Mouse (Mus musculus) spleen, adult 2 months (tissue): ENCODE measurements around the gene Olfr1047. TPM values are rescaled to one million over a fixed set of nuclear protein-coding genes. Genes with fewer than 3 reads are reported as not detected.
"Not testable (repeated sequence)": the region's sequence is repeated elsewhere in the genome, so short reads cannot be mapped to it uniquely, and the experiment has no call there.

Experiments
- DNase-seq, 2 experiments: peaks; one replicate each; pipeline versions ENCODE4 v3.0.0 to v3.0.0-alpha.2; 2012 to 2021; ENCODE audit warnings: low spot score in 2 of 2, low read depth in 1 of 2
- H3K27ac ChIP-seq: fragments of 200-500 bp; 2 replicates; pipeline ENCODE4 v1.5.1; 2012; ENCODE audit warnings: low read length, inconsistent platforms; ENCODE audit not compliant: insufficient read depth
- H3K27me3 ChIP-seq: fragments of 200-500 bp; 2 replicates; pipeline ENCODE4 v1.6.1; 2012; ENCODE audit warnings: mild to moderate bottlenecking, moderate library complexity, low read length, inconsistent platforms; ENCODE audit not compliant: control insufficient read depth, insufficient read depth
- H3K36me3 ChIP-seq: fragments of 200-500 bp; 2 replicates; pipeline ENCODE4 v1.6.1; 2012; ENCODE audit warnings: mild to moderate bottlenecking, low read length, inconsistent platforms; ENCODE audit not compliant: control insufficient read depth, insufficient read depth
- H3K4me1 ChIP-seq: fragments of 200-500 bp; 2 replicates; pipeline ENCODE4 v1.6.1; 2011; ENCODE audit warnings: inconsistent platforms; ENCODE audit not compliant: control insufficient read depth, insufficient read depth, insufficient read length
- H3K4me3 ChIP-seq: fragments of 200-500 bp; 2 replicates; pipeline ENCODE4 v1.5.1; 2011; ENCODE audit warnings: mild to moderate bottlenecking, inconsistent platforms; ENCODE audit not compliant: insufficient read depth, insufficient read length; ENCODE audit errors: extremely low read depth
- CTCF ChIP-seq: fragments of 200-500 bp; IDR thresholded peaks from 2 replicates; pipeline ENCODE4 v1.5.1; 2011; ENCODE audit warnings: mild to moderate bottlenecking, inconsistent platforms; ENCODE audit not compliant: insufficient read depth, insufficient read length, insufficient replicate concordance; ENCODE audit errors: extremely low read depth
- POLR2A ChIP-seq: fragments of 200-500 bp; IDR thresholded peaks from 2 replicates; pipeline ENCODE4 v1.6.1; 2011; ENCODE audit warnings: low read depth, low read length, inconsistent platforms
- WGBS: fragments of 180-500 bp; shearing (Covaris S2); methylation state at CpG from one replicate; pipeline ENCODE4 v1.1.7; 2018; 5-methylcytosine and 5-hydroxymethylcytosine counted together
- polyA plus RNA-seq: library from polyadenylated mRNA; depleted of rRNA; stranded (reverse); fragments of >200 nt; gene quantifications from 2 replicates; pipeline ENCODE4 v1.2.3, GENCODE M21; 2012; rRNA removed

Gene Olfr1047
- not detected in 2 replicates for polyA plus RNA-seq

DNA sequence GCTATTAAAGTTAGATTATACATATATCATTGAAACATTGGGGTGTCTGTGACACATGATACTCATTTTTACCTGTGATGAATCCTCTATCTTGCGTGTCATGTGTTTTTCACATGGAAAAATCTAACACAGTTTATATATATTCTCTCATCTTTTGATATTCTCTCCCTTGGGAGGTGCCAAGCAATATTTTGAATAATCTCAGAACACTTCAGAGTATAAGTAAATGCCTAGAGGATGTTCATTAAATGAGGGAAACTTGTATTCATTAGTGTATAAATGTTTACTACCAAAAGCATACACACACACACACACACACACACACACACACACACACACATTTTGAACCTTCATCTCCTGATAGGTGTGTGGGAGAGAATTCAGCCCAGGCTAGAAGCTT is at the start of gene Olfr1047:
Gene Olfr1047 (minus strand): TSS at position 101 of the 400 bp plus-strand sequence.
- no peak for DNase-seq
- WGBS = 83% methylated on average over 1 of the region's 1 CpGs
- H3K4me1 ChIP-seq = no peaks in the 10 kb centered on the region
- no peak within 1 kb of the TSS for H3K4me3 ChIP-seq
- H3K36me3 ChIP-seq = no peaks in the 10 kb centered on the region
- no peak within 1 kb of the TSS for H3K27ac ChIP-seq
- no peak for TF ChIP-seq CTCF
- TF ChIP-seq POLR2A = no peak
- H3K27me3 ChIP-seq = no peaks in the 10 kb centered on the region

DNA sequence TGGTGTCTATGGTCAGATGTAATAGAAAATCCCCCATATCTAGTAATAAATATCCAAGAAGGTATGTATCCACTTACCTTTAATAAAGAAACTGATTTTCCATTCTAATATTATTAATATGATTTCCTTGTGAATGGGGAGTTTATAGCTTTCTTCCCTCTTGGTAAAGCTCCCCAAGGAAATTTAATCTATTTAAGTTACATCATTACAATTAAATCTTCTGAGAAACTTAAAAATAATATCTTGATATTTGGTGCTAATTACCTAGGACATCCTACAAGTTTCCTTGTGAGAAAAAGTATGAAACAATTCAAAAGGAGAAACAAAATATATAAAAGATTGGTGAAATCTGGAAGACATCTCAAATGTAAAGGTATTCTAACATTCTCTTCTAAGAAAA is 47.8 kb upstream of the Olfr1047 start, which contains the start of gene Olfr1051:
Gene Olfr1051 (minus strand): TSS at position 101 of the 400 bp plus-strand sequence.
- H3K4me1 ChIP-seq, H3K27me3 ChIP-seq, H3K36me3 ChIP-seq, H3K4me3 ChIP-seq, DNase-seq, H3K27ac ChIP-seq: not testable (repeated sequence)

GRCm38 (mm10) chr2:86258228-86258627 is 27.0 kb upstream of the Olfr1047 start, which contains the start of gene Olfr1049:
Gene Olfr1049 (minus strand): TSS chr2:86258328.
- DNase-seq, H3K4me1 ChIP-seq, H3K36me3 ChIP-seq, H3K27ac ChIP-seq, H3K4me3 ChIP-seq, H3K27me3 ChIP-seq: not testable (repeated sequence)

GRCm38 (mm10) chr2:86240189-86240588 is 9.0 kb upstream of the Olfr1047 start, which contains the start of gene Olfr1048:
Gene Olfr1048 (minus strand): TSS chr2:86240289.
- no peaks in the 10 kb centered on the region for H3K36me3 ChIP-seq
- TF ChIP-seq POLR2A (no peak), CTCF (no peak)
- no peak for DNase-seq
- no peaks in the 10 kb centered on the region for H3K27me3 ChIP-seq
- H3K4me1 ChIP-seq = no peaks in the 10 kb centered on the region
- H3K27ac ChIP-seq = no peak within 1 kb of the TSS
- no peak within 1 kb of the TSS for H3K4me3 ChIP-seq

DNA sequence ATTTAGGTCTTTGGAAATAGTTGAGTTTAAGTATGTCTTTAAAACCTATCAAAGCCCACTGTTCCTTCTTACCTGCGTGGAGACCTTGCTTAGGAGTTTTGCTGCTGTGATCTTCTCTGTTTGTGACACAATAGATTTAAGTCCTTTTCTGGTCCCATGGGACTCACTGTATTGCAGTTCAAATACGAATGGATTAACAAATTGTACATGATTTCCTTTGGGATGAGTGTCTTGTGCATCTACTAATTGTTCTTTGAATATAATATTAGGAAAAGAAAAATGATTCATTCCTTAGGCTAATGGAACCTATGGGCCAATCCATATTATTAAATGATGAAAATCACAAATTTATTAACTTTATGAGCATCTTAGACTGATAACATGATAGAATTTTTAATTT is 12.0 kb downstream of the Olfr1047 start, which contains the start of gene Olfr1046:
Gene Olfr1046 (minus strand): TSS at position 101 of the 400 bp plus-strand sequence.
- no peak within 1 kb of the TSS for H3K27ac ChIP-seq
- no peak within 1 kb of the TSS for H3K4me3 ChIP-seq
- TF ChIP-seq POLR2A (no peak), CTCF (no peak)
- WGBS = 67% methylated on average over 2 of the region's 2 CpGs
- no peaks in the 10 kb centered on the region for H3K36me3 ChIP-seq
- DNase-seq = no peak
- no peaks in the 10 kb centered on the region for H3K27me3 ChIP-seq
- H3K4me1 ChIP-seq = no peaks in the 10 kb centered on the region

GRCm38 (mm10) chr2:86202909-86203308 is 28.3 kb downstream of the Olfr1047 start, which contains the start of gene Olfr1045:
Gene Olfr1045 (minus strand): TSS chr2:86203009.
- Histone ChIP-seq H3K36me3 (no peaks in the 10 kb centered on the region), H3K4me3 (no peak within 1 kb of the TSS), H3K27ac (no peak within 1 kb of the TSS), H3K4me1 (no peaks in the 10 kb centered on the region), H3K27me3 (no peaks in the 10 kb centered on the region)
- DNase-seq = no peak
- no peak for TF ChIP-seq CTCF
- no peak for TF ChIP-seq POLR2A

- Histone ChIP-seq H3K36me3 (no peaks in the 10 kb centered on the region), H3K27me3 (no peaks in the 10 kb centered on the region), H3K4me3 (no peak overlapping the region), H3K4me1 (no peaks in the 10 kb centered on the region), H3K27ac (no peak overlapping the region)
- DNase-seq = no peak
- TF ChIP-seq CTCF = no peak
- TF ChIP-seq POLR2A = no peak
- 41% methylated on average over 1 of the region's 1 CpGs for WGBS
Measured at GRCm38 (mm10) chr2:86195863-86196262, 35.3 kb downstream of the Olfr1047 start.
